Mouse (Mus musculus) lung, adult 2 months (tissue): ENCODE measurements around the gene Olfr190.
"Not testable (repeated sequence)": the region's sequence is repeated elsewhere in the genome, so short reads cannot be mapped to it uniquely, and the experiment has no call there.

Experiments
- CTCF ChIP-seq: fragments of 200-500 bp; IDR thresholded peaks from 2 replicates; pipeline ENCODE4 v1.5.1; 2011; ENCODE audit warnings: mild to moderate bottlenecking, low read length, control low read depth; ENCODE audit not compliant: insufficient read depth
- POLR2A ChIP-seq: fragments of 200-500 bp; IDR thresholded peaks from 2 replicates; pipeline ENCODE4 v1.6.1; 2011; ENCODE audit warnings: low read depth, mild to moderate bottlenecking, control low read depth, low read length, borderline replicate concordance; ENCODE audit errors: extremely low read depth

GRCm38 (mm10) chr16:59108522-59108921, 30.7 kb upstream of the Olfr190 start:
- not testable (repeated sequence) for TF ChIP-seq CTCF, POLR2A
